ENCODE assay signal across 8 mouse cellular contexts in the genomic region with DNA sequence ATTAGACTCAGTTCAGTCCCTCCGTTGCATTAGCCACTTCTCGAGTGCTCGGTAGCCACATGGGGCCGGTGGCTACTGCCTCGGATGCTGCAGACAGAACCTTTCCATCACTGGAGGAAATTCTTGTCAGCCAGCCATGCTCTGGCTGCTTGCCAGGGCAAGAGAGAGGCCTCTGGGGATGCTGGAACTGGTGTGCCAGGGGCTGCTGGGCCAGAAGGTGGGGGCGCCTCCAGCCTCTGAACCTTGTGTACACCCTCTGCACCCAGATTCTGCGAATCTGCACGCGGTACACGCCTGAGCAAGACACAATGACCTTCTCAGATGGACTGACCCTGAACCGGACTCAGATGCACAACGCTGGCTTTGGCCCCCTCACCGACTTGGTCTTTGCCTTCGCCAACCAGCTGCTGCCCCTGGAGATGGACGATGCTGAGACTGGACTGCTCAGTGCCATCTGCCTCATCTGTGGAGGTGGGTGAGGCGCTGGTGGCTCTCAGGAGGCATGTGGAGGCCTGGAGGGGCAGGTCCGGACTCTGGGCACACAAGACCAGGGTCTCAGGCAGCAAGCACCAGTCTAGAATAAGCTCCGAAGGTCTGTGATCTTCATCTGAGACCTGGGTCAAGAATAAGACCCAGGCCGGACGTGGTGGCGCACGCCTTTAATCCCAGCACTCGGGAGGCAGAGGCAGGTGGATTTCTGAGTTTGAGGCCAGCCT. TPM values are rescaled to one million over a fixed set of nuclear protein-coding genes. Genes with fewer than 3 reads are reported as not detected.
DNase-seq lines count a peak whose midpoint lies in the region; ATAC-seq lines count a peak whose summit lies in the region.

No protein-coding gene starts in this region.

- peak overlapping the region; percentile 69 for H3K9ac ChIP-seq in hindbrain, embryonic 13.5 days
- H3K9ac ChIP-seq in midbrain, embryonic 16.5 days (ENCODE audit: low read depth, low read length): peak overlapping the region; percentile 20

- peaks cover 85% of the 10 kb centered on the region for H3K36me3 ChIP-seq in embryonic facial prominence, embryonic 10.5 days (replicated peaks)
- H3K36me3 ChIP-seq in hindbrain, embryonic 13.5 days: peaks cover 38% of the 10 kb centered on the region
- peaks cover 3% of the 10 kb centered on the region; the same call in 1 of the 2 replicates for H3K36me3 ChIP-seq in midbrain, embryonic 16.5 days (ENCODE audit: control insufficient read depth, insufficient read depth, low read length)

- peaks cover 57% of the 10 kb centered on the region for H3K4me1 ChIP-seq in embryonic facial prominence, embryonic 10.5 days
- peaks cover 63% of the 10 kb centered on the region for H3K4me1 ChIP-seq in hindbrain, embryonic 13.5 days (replicated peaks)
- H3K4me1 ChIP-seq in midbrain, embryonic 16.5 days (ENCODE audit: control insufficient read depth, insufficient read depth, low read length): peaks cover 51% of the 10 kb centered on the region

- peak; percentile 80 for DNase-seq in kidney, adult 18-20 months
- no peak for DNase-seq in kidney, adult 9 months
- DNase-seq in Muller cell, postnatal 12 days (ENCODE audit: inconsistent ontology term): peak; percentile 86
- no peak for DNase-seq in embryonic facial prominence, embryonic 10.5 days (ENCODE audit: low spot score)
- no peak for DNase-seq in urinary bladder, adult 18-20 months (ENCODE audit: low spot score in 2 of 2)
- no peak for DNase-seq in T-cell, adult 2 months (ENCODE audit: low spot score)

- H3K27ac ChIP-seq in embryonic facial prominence, embryonic 10.5 days (replicated peaks): peak overlapping the region; percentile 30; the same call in 1 of the 2 replicates
- peak overlapping the region; percentile 95 for H3K27ac ChIP-seq in hindbrain, embryonic 13.5 days
- H3K27ac ChIP-seq in midbrain, embryonic 16.5 days (ENCODE audit: low read length): peak overlapping the region; percentile 11; the same call in 1 of the 2 replicates

- no peaks in the 10 kb centered on the region for H3K27me3 ChIP-seq in embryonic facial prominence, embryonic 10.5 days (replicated peaks; ENCODE audit: low read depth, poor library complexity, severe bottlenecking)
- H3K27me3 ChIP-seq in hindbrain, embryonic 13.5 days: no peaks in the 10 kb centered on the region
- H3K27me3 ChIP-seq in midbrain, embryonic 16.5 days (ENCODE audit: control insufficient read depth, insufficient read depth, low read depth, low read length): no peaks in the 10 kb centered on the region

- ATAC-seq in hindbrain, embryonic 13.5 days (ENCODE audit: low FRiP score): no peak
- no peak for ATAC-seq in midbrain, embryonic 16.5 days

- peak overlapping the region; percentile 18; the same call in 1 of the 2 replicates for H3K4me3 ChIP-seq in embryonic facial prominence, embryonic 10.5 days
- no peak overlapping the region for H3K4me3 ChIP-seq in hindbrain, embryonic 13.5 days
- H3K4me3 ChIP-seq in midbrain, embryonic 16.5 days (ENCODE audit: low read depth, low read length): no peak overlapping the region

- H3K4me2 ChIP-seq in hindbrain, embryonic 13.5 days: peak overlapping the region; percentile 99
- no peak overlapping the region for H3K4me2 ChIP-seq in midbrain, embryonic 16.5 days (ENCODE audit: low read length)

- WGBS in embryonic facial prominence, embryonic 10.5 days: 90% methylated on average over 23 of the region's 23 CpGs
- WGBS in hindbrain, embryonic 13.5 days: 41% methylated on average over 23 of the region's 23 CpGs
- WGBS in midbrain, embryonic 16.5 days: 63% methylated on average over 23 of the region's 23 CpGs

- H3K9me3 ChIP-seq in embryonic facial prominence, embryonic 10.5 days: no peaks in the 10 kb centered on the region
- no peaks in the 10 kb centered on the region for H3K9me3 ChIP-seq in hindbrain, embryonic 13.5 days
- H3K9me3 ChIP-seq in midbrain, embryonic 16.5 days (replicated peaks; ENCODE audit: control insufficient read depth, low read length, poor library complexity, severe bottlenecking): no peaks in the 10 kb centered on the region

RNA-seq across cellular contexts. Expression of a gene that starts 11.3 kb away (rescaled TPM):
- 0.25 TPM in 1 of 2 replicates, not detected in the other for polyA plus RNA-seq in embryonic facial prominence, embryonic 10.5 days (2016; fragmentation: Nextera tagmentation; extraction: Ambion mirVana)
- polyA plus RNA-seq in hindbrain, embryonic 13.5 days (2015; fragmentation: Nextera tagmentation; extraction: Ambion mirVana): 1.5 and 1.6 TPM in 2 replicates
- polyA plus RNA-seq in midbrain, embryonic 16.5 days (2015; fragmentation: Nextera tagmentation; extraction: Ambion mirVana): 1.0 and 1.9 TPM in 2 replicates

RNA-seq across cellular contexts. Expression of a gene that starts 43.9 kb away (rescaled TPM):
- 34.0 and 35.6 TPM in 2 replicates for polyA plus RNA-seq in embryonic facial prominence, embryonic 10.5 days (2016; fragmentation: Nextera tagmentation; extraction: Ambion mirVana)
- 17.1 and 20.3 TPM in 2 replicates for polyA plus RNA-seq in hindbrain, embryonic 13.5 days (2015; fragmentation: Nextera tagmentation; extraction: Ambion mirVana)
- 9.5 and 9.6 TPM in 2 replicates for polyA plus RNA-seq in midbrain, embryonic 16.5 days (2015; fragmentation: Nextera tagmentation; extraction: Ambion mirVana)

RNA-seq across cellular contexts. Expression of a gene that starts 52.5 kb away (rescaled TPM):
- 332 and 336 TPM in 2 replicates for polyA plus RNA-seq in embryonic facial prominence, embryonic 10.5 days (2016; fragmentation: Nextera tagmentation; extraction: Ambion mirVana)
- polyA plus RNA-seq in hindbrain, embryonic 13.5 days (2015; fragmentation: Nextera tagmentation; extraction: Ambion mirVana): 55.7 and 62.2 TPM in 2 replicates
- polyA plus RNA-seq in midbrain, embryonic 16.5 days (2015; fragmentation: Nextera tagmentation; extraction: Ambion mirVana): 20.4 and 29.1 TPM in 2 replicates

Comparison
In these comparisons a context has a peak if more than half of its experiments do, and no peak if none do; other contexts are left out.
1. DNase-seq: peak in kidney, adult 18-20 months (single experiment) and Muller cell, postnatal 12 days (single experiment); none in kidney, adult 9 months (single experiment), embryonic facial prominence, embryonic 10.5 days (single experiment), urinary bladder, adult 18-20 months (0 of 2) and T-cell, adult 2 months (single experiment).
2. H3K27ac ChIP-seq: peak in every context shown above with its lines; median percentile 95 in hindbrain, embryonic 13.5 days; 30 in embryonic facial prominence, embryonic 10.5 days; 11 in midbrain, embryonic 16.5 days.